Mouse (Mus musculus): ENCODE data around the gene E2f2. TPM values are rescaled to one million over a fixed set of nuclear protein-coding genes. Genes with fewer than 3 reads are reported as not detected.

Gene E2f2
- total RNA-seq, 4 experiments from 2014 or later = 2.6 to 3.6 (median 2.7) TPM

DNA sequence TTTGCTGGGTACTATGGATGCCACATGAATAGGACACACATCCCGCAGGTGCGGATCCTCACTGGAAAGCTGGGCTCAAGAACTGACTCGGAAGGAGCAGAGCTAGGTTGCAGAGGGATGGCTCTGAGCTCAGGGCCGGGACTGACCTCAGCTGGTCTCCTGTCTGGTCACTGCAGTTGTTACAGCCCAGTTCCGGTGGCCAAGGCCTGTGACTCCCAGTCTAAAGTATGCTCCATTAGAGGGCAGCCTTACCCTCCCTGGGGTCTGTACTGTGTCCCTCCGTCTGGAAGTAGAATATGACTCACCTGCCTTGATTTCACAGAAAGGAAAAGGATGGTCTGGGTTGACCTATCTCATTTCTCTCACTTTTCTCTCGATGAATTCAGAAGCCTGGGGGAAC is 72.0 kb downstream of the E2f2 start:
- DNase-seq = no peak

Other genes with a start within 250 kb of the E2f2 start
- 10 to 100 TPM; 51.7 to 68.6 (median 62.8) TPM for gene Hmgcl, start 225.9 kb upstream of the E2f2 start, total RNA-seq (2022)
- gene Gale, start 208.7 kb upstream of the E2f2 start, total RNA-seq (2022) = 10 to 100 TPM; 12.5 to 23.3 (median 22.5) TPM
- gene Lypla2, start 199.8 kb upstream of the E2f2 start, total RNA-seq (2022) = 10 to 100 TPM; 79.7 to 84.5 (median 81.6) TPM
- gene Pithd1, start 185.1 kb upstream of the E2f2 start, total RNA-seq (2022) = 10 to 100 TPM; 31.8 to 51.8 (median 40.4) TPM
- 10 to 100 TPM; 38.6 to 44.8 (median 43.9) TPM for gene Eloa, start 150.6 kb upstream of the E2f2 start, total RNA-seq (2022)
- 100 to 1,000 TPM; 326 to 545 (median 424) TPM for gene Rpl11, start 119.0 kb upstream of the E2f2 start, total RNA-seq (2022)
- gene Id3, start 28.9 kb upstream of the E2f2 start, total RNA-seq (2022) = 10 to 100 TPM; 58.3 to 76.8 (median 73.8) TPM
- 1 to 10 TPM; 2.5 to 4.9 (median 3.6) TPM for gene Asap3, start 34.0 kb downstream of the E2f2 start, total RNA-seq (2022)
- 1 to 10 TPM; 1.7 to 2.2 (median 1.9) TPM for gene Tcea3, start 75.3 kb downstream of the E2f2 start, total RNA-seq (2022)
- 10 to 100 TPM; 16.2 to 20.8 (median 18.1) TPM for gene Zfp46, start 112.3 kb downstream of the E2f2 start, total RNA-seq (2022)
- gene Hnrnpr, start 138.5 kb downstream of the E2f2 start, total RNA-seq (2022) = 10 to 100 TPM; 71.9 to 94.0 (median 83.8) TPM

Measured in adrenal gland, adult 8-10 months (tissue).